Mouse (Mus musculus) olfactory bulb, adult 2 months (tissue): ENCODE measurements at regions not wholly inside any gene's neighbourhood (a gene's known extent, or its start where the extent isn't known, plus 50 kb on each side); places are given as distances from the start of the nearest gene placed in this dataset.

ENCODE experiments used
- CTCF ChIP-seq: fragments of 200-500 bp; IDR thresholded peaks from 2 replicates; pipeline ENCODE4 v1.5.1; 2012; ENCODE audit warnings: low read depth, mild to moderate bottlenecking, low read length, moderate library complexity; ENCODE audit not compliant: insufficient read depth
- POLR2A ChIP-seq: fragments of 200-500 bp; IDR thresholded peaks from 2 replicates; pipeline ENCODE4 v1.6.1; 2012; ENCODE audit warnings: mild to moderate bottlenecking, low read depth, low read length, moderate library complexity; ENCODE audit not compliant: insufficient read depth

DNA sequence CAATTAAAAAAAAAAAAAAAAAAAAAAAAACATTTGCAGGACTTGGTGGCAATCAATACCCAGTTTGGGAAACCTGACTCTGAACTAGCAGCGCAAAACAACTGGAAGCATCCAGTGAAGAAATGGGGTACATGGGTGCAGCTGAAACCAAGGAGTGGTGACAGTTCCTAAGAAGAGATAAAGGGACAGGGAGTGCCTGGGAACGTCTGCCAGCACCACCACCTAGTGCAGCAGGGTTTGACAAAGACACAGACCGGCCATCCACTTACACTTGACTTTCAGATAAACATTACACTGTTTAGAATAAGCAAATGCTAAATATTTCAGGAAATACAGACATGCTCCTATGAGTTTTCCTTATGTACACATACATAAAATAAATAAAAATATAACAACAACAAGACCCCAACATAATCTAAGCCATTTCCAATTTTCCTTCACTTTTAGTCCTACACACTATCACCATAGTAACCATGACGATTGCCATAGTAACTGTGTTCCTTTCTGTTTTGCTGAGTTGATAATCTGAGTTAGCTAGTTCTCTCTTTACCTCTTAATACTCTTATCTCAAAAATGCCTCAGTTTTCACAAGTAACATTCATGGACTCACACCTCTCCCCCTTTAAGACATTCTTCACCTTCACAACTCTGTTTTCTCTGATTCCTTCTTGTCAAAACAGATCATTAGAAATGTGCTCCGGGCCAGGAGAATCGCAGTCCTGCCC lies 80.3 kb downstream of the Ackr3 start:
- TF ChIP-seq CTCF (no peak), POLR2A (no peak)
